Mouse (Mus musculus) heart, embryonic 13.5 days (tissue): ENCODE results near the gene Nxph1. TPM values are rescaled to one million over a fixed set of nuclear protein-coding genes. Genes with fewer than 3 reads are reported as not detected.

ENCODE experiments used
- ATAC-seq: fragments of 200-750 bp; cut with Nextera tagmentation; 2 replicates; pipeline ENCODE4 v1.8.0; 2017; ENCODE audit warnings: moderate TSS enrichment; ENCODE audit not compliant: insufficient number of reproducible peaks, low FRiP score, low TSS enrichment; ENCODE audit errors: extremely low read depth
- H3K27ac ChIP-seq: fragments of 300-500 bp; sonication (generic); replicated peaks from 2 replicates; pipeline ENCODE4 v1.5.1; 2015; ENCODE audit warnings: moderate library complexity, mild to moderate bottlenecking, inconsistent platforms
- H3K27me3 ChIP-seq: fragments of 300-500 bp; sonication (generic); replicated peaks from 2 replicates; pipeline ENCODE4 v1.6.1; 2015; ENCODE audit warnings: mild to moderate bottlenecking, inconsistent platforms
- H3K36me3 ChIP-seq: fragments of 300-500 bp; sonication (generic); 2 replicates; pipeline ENCODE4 v1.6.1; 2015; ENCODE audit warnings: mild to moderate bottlenecking, inconsistent platforms
- H3K4me1 ChIP-seq: fragments of 300-500 bp; sonication (generic); 2 replicates; pipeline ENCODE4 v1.6.1; 2015; ENCODE audit warnings: inconsistent platforms
- H3K4me2 ChIP-seq: fragments of 300-500 bp; sonication (generic); 2 replicates; pipeline ENCODE4 v1.6.1; 2015; ENCODE audit warnings: inconsistent platforms, mild to moderate bottlenecking, moderate library complexity
- H3K4me3 ChIP-seq: fragments of 300-500 bp; sonication (generic); 2 replicates; pipeline ENCODE4 v1.5.1; 2015; ENCODE audit warnings: moderate library complexity, mild to moderate bottlenecking, inconsistent platforms
- H3K9ac ChIP-seq: fragments of 300-500 bp; sonication (generic); 2 replicates; pipeline ENCODE4 v1.6.1; 2015; ENCODE audit warnings: inconsistent platforms, mild to moderate bottlenecking, moderate library complexity
- H3K9me3 ChIP-seq: fragments of 300-500 bp; sonication (generic); 2 replicates; pipeline ENCODE4 v1.6.1; 2016; ENCODE audit warnings: inconsistent platforms
- WGBS: fragments of 180-500 bp; shearing (Covaris S2); methylation state at CpG from one replicate; pipeline ENCODE4 v1.1.7; 2015; ENCODE audit warnings: mixed read lengths; 5-methylcytosine and 5-hydroxymethylcytosine counted together
- polyA plus RNA-seq: library from polyadenylated mRNA; unstranded; fragments of >200 nt; fragmentation: Nextera tagmentation; extraction: Ambion mirVana; gene quantifications from 2 replicates; pipeline ENCODE4 v1.2.1, GENCODE M21; 2015

Gene Nxph1
- polyA plus RNA-seq, 1 experiment from 2014 or later = 0.09 TPM

DNA sequence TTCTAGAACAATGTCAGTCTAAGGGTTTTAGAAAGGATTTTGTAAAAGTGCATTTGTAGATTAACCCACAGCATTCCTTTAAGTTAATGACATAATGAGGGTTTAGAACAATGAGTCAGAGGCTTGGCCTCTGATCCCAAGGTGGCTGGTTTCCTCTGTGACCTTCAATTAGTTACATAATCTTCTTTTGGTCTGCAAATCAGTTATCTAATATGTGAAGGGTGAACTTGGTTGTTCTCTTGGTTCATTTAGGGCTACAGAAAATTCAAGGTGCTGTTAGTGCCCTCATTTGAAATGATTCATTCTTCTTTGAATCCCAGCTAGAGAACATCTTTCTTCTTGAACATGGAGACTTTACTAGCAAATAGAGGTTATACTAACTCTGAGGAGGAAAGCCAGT is 199.7 kb downstream of the Nxph1 start:
- H3K9ac ChIP-seq = no peak overlapping the region
- no peaks in the 10 kb centered on the region for H3K4me1 ChIP-seq
- H3K36me3 ChIP-seq = no peaks in the 10 kb centered on the region
- no peaks in the 10 kb centered on the region for H3K9me3 ChIP-seq
- no peak overlapping the region for H3K27ac ChIP-seq
- ATAC-seq = no peak
- H3K4me3 ChIP-seq = no peak overlapping the region
- no peaks in the 10 kb centered on the region for H3K27me3 ChIP-seq
- no peak overlapping the region for H3K4me2 ChIP-seq

DNA sequence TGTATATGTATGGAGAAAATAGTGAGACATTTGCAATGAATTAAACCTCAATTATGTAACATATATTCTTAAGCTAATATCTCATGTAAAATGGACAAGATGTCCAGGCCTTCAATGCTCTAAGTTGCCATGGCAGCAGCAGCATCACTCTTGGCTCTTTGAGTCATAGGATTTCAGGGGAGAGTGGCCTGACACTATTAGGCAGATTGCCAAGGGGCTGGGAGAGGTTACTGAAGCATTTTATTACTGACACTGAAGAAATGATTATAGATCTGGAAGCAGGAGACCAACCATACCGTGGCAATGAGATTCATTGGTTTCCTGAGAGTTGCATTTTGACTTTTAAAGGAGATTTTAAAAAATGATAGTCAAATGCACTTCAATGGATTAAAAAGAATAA is 201.6 kb downstream of the Nxph1 start:
- no peak overlapping the region for H3K4me2 ChIP-seq
- H3K9ac ChIP-seq = no peak overlapping the region
- no peaks in the 10 kb centered on the region for H3K9me3 ChIP-seq
- 41% methylated on average over 1 of the region's 1 CpGs for WGBS
- no peaks in the 10 kb centered on the region for H3K36me3 ChIP-seq
- no peaks in the 10 kb centered on the region for H3K27me3 ChIP-seq
- no peak for ATAC-seq
- H3K27ac ChIP-seq = no peak overlapping the region
- no peak overlapping the region for H3K4me3 ChIP-seq
- H3K4me1 ChIP-seq = no peaks in the 10 kb centered on the region

DNA sequence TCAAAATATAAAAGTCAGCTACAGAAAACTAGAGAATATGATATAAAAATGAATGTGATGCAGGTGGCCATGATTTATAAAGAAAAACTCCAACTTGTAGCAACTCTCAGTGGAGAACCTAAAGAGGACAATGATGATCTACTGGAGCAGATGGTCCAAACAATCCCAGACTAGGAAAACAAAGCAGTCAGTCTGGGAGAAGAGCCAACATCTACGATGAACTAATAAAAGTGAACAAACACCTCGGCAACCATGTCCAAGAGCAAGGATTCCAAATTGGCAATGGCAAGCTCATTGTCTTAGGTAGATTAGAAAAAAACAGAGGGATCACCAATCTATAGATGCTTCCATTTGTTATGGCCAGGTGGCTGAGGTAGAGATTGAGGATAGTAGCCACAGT is 211.0 kb downstream of the Nxph1 start:
- Histone ChIP-seq H3K36me3 (no peaks in the 10 kb centered on the region), H3K27ac (no peak overlapping the region)
- 75% methylated on average over 2 of the region's 2 CpGs for WGBS

DNA sequence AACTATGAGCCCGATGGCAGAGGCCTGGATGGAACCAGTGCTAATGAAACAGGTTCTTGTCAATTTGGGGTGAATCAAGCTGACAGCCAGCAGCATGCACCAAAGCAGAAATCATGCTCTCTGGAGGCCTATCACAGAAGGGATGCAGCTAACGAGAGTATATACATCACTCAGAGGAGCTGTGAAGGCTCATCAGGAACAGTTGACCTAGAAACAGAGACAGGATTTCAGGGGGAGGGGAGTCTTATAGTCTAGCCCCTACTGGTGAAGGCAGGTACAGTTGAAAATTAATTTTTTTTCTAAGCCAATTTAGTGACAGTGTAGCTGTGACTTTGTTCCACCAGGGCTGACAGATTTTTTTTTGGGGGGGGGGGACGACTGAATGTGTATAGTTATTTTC is 234.2 kb downstream of the Nxph1 start:
- 48% methylated on average over 3 of the region's 3 CpGs for WGBS
- Histone ChIP-seq H3K9me3 (no peaks in the 10 kb centered on the region), H3K4me3 (no peak overlapping the region), H3K36me3 (no peaks in the 10 kb centered on the region), H3K27me3 (no peaks in the 10 kb centered on the region), H3K4me2 (no peak overlapping the region), H3K9ac (no peak overlapping the region), H3K27ac (no peak overlapping the region), H3K4me1 (no peaks in the 10 kb centered on the region)
- no peak for ATAC-seq

More for the DNA sequence above, 211.0 kb downstream of the Nxph1 start:
- Histone ChIP-seq H3K27me3 (no peaks in the 10 kb centered on the region), H3K4me3 (no peak overlapping the region), H3K9me3 (no peaks in the 10 kb centered on the region), H3K9ac (no peak overlapping the region), H3K4me2 (no peak overlapping the region), H3K4me1 (no peaks in the 10 kb centered on the region)
- no peak for ATAC-seq

DNA sequence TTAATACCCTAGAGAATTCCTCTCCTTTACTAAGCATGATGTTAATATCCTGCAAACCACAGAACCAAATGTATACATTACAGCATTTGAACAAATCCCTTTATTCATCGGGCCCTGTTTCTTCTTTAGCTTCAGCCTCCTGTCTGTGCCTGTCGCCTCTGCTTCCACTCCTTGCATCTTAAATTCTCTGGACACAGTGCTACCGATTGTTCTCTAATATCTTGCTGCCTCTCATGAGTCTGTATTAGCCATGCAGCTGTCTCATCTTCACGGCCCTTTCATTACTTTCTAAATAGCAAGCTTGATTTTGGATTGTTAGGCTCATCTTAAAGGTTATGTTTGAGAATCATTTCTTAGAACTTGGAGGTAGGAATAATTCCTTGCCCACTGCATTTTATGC is 262.5 kb downstream of the Nxph1 start:
- H3K27me3 ChIP-seq = no peaks in the 10 kb centered on the region
- no peaks in the 10 kb centered on the region for H3K4me1 ChIP-seq
- H3K4me3 ChIP-seq = no peak overlapping the region
- H3K9me3 ChIP-seq = no peaks in the 10 kb centered on the region
- H3K4me2 ChIP-seq = no peak overlapping the region
- H3K9ac ChIP-seq = no peak overlapping the region
- H3K36me3 ChIP-seq = no peaks in the 10 kb centered on the region
- 67% methylated on average over 4 of the region's 4 CpGs for WGBS
- ATAC-seq = no peak
- no peak overlapping the region for H3K27ac ChIP-seq

DNA sequence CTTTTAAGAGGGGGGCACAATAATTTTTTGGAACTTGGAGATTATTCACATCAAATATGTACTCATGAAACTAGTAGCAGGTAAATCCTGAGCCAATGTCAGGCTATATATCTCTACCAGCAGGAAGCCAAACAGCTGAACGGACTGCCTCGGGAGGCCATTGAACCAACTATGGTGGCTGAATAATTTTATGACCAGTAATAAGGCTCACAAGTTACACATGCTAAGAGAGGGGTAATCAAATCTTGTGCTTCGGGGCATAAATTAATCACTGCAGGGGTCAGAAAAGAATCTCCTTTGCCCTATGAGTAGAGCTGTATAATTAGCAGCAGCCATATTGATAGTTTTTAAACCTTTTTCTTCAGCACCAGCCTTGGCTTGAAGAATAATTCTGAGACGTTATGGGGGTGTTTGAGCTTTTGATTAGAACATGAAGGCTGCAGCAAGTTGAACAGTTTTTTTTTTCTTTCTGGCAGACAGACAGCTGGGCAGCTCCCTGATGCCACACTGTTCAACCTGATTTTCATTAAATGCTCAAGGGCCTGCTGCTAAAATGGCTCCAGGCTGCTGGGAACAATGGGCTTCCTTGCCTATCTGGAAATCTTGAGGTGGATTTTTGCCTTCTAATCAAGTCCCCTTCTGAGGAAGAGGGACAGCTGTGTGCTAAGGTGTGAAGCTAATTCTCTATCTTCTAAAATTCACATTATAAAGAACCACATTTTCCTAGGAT is 272.7 kb downstream of the Nxph1 start:
- H3K4me2 ChIP-seq = no peak overlapping the region
- WGBS = 74% methylated on average over 4 of the region's 4 CpGs

DNA sequence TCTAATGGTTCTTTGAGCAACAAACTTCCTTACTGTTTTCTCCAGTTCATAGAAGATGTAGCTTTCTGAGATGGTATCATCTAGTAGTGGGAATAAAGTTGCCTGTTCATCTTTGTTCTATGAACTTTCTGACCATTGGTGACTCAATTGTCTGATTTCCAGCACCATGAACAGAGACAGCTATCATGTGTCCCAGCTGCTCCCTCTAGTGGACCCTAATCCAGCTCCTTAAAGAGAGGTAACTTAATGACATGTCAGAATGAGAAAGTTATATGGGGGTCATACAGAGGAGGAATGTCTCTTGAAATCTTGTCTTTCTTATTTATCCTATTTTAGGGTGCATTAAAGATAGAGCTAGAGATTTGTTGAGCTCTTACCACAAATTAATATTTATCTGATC is 286.6 kb downstream of the Nxph1 start:
- no peaks in the 10 kb centered on the region for H3K27me3 ChIP-seq
- H3K4me3 ChIP-seq = no peak overlapping the region
- no peak for ATAC-seq
- H3K36me3 ChIP-seq = no peaks in the 10 kb centered on the region
- no peak overlapping the region for H3K4me2 ChIP-seq
- H3K4me1 ChIP-seq = no peaks in the 10 kb centered on the region
- no peak overlapping the region for H3K27ac ChIP-seq
- no peak overlapping the region for H3K9ac ChIP-seq
- H3K9me3 ChIP-seq = no peaks in the 10 kb centered on the region

More for the DNA sequence above, 272.7 kb downstream of the Nxph1 start:
- Histone ChIP-seq H3K4me3 (no peak overlapping the region), H3K27ac (no peak overlapping the region), H3K9me3 (no peaks in the 10 kb centered on the region), H3K4me1 (no peaks in the 10 kb centered on the region), H3K36me3 (no peaks in the 10 kb centered on the region), H3K9ac (no peak overlapping the region), H3K27me3 (no peaks in the 10 kb centered on the region)
- no peak for ATAC-seq

DNA sequence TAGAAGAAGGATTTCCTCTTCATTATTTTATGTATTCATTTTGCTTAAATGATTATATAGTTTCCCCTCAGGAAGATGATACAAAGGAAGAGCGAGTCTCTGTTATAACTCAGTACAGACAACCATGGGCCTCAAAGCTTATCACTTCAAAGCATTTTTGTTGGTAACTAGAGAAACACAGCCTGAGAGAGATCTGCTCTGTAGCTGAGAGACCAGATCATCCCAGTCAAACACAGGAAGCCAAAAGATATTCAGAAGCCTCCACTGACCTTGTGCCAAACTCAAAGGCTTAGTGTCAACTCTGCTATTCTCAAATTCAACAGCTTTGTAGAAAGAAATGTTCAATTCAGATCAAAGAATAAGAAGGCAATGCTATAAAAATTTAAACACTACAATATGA is 319.8 kb downstream of the Nxph1 start:
- Histone ChIP-seq H3K4me2 (no peak overlapping the region), H3K4me3 (no peak overlapping the region), H3K9me3 (no peaks in the 10 kb centered on the region), H3K4me1 (no peaks in the 10 kb centered on the region), H3K27me3 (no peaks in the 10 kb centered on the region), H3K27ac (no peak overlapping the region), H3K36me3 (no peaks in the 10 kb centered on the region), H3K9ac (no peak overlapping the region)
- ATAC-seq = no peak
- 58% methylated on average over 1 of the region's 1 CpGs for WGBS

Other genes starting within 250 kb of the Nxph1 start
- gene Ica1, start 169.9 kb upstream of the Nxph1 start, polyA plus RNA-seq = 24.3 and 28.1 TPM in 2 replicates